Mouse (Mus musculus) testis, adult 10 weeks (tissue): ENCODE data around the gene Uqcr10. TPM values are rescaled to one million over a fixed set of nuclear protein-coding genes. Genes with fewer than 3 reads are reported as not detected.

Experiments used
- polyA plus RNA-seq: library from polyadenylated mRNA; stranded (reverse); fragments of 350-450 nt; fragmentation: Illumina TruSeq; extraction: RNeasy Lipid Tissue Mini Kit (QIAGEN cat#74804); gene quantifications from one replicate; pipeline ENCODE4 v1.2.3, GENCODE M21; 2014; ENCODE audit warnings: low read depth, low replicate concordance

Uqcr10 gene
- 21.5 TPM for polyA plus RNA-seq

GRCm38 (mm10) chr11:4704072-4704964 lies at the start of gene Uqcr10, which contains the start of gene Zmat5:
TSS of gene Uqcr10 (minus strand) at chr11:4704342.
TSS of gene Zmat5 (plus strand) at chr11:4704678.

GRCm38 (mm10) chr11:4746733-4747132 lies 42.6 kb upstream of the Uqcr10 start, which contains the start of gene Cabp7:
TSS of gene Cabp7 (minus strand) at chr11:4746778.

Other genes with a start within 250 kb of the Uqcr10 start
- 16.1 TPM for gene Mtmr3, start 109.5 kb downstream of the Uqcr10 start, polyA plus RNA-seq
- gene Gm11032, start 84.3 kb downstream of the Uqcr10 start, polyA plus RNA-seq, result not detected
- gene Ascc2, start 66.6 kb downstream of the Uqcr10 start, polyA plus RNA-seq, result 46.7 TPM
- not detected for gene Zmat5, start 336 bp upstream of the Uqcr10 start, polyA plus RNA-seq
- not detected for gene Cabp7, start 42.4 kb upstream of the Uqcr10 start, polyA plus RNA-seq
- 138 TPM for gene Nf2, start 145.2 kb upstream of the Uqcr10 start, polyA plus RNA-seq
- gene Nipsnap1, start 169.6 kb upstream of the Uqcr10 start, polyA plus RNA-seq, result 4.2 TPM
- 35.7 TPM for gene Thoc5, start 191.0 kb upstream of the Uqcr10 start, polyA plus RNA-seq
- gene Nefh, start 243.7 kb upstream of the Uqcr10 start, polyA plus RNA-seq, result 1.4 TPM